Mouse (Mus musculus): ENCODE data around the gene 4921507P07Rik. TPM values are rescaled to one million over a fixed set of nuclear protein-coding genes. Genes with fewer than 3 reads are reported as not detected.

4921507P07Rik gene
- polyA plus RNA-seq, 1 experiment from 2014 or later = 0.44 TPM

DNA sequence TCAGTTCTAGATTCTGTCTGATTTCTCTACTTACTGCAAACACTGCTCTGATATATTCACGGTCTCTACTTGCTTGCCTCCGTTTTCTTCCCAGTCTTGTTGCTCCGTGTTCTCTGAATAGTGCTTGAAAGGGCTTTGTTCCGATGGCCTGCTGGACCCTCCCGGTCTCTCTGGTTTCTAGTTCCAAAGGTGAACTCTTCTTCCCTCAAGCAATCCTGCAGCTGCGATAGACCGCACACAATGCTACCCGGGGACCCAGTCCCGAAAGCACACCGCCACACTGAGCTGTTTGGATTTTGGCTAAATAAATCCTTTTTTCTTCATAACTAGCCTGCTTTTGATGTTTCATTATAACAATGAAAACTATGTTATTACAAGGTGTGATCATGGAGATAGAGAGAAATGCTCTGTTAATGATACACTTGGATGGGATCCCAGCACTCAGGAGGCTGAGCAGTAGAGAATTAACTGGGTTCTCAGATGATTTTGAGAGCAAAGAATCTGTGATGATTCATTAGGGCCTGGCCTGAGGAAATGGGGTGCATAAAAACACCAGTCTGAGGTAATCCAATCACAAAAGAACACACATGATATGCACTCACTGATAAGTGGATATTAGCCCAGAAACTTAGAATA is 72.1 kb downstream of the 4921507P07Rik start:
- no peaks in the 10 kb centered on the region for H3K9me3 ChIP-seq
- no peaks in the 10 kb centered on the region for H3K36me3 ChIP-seq
- no peak overlapping the region for H3K27ac ChIP-seq
- peaks cover 3% of the 10 kb centered on the region; the same call in 1 of the 2 replicates for H3K27me3 ChIP-seq (ENCODE audit: insufficient read depth, poor library complexity, severe bottlenecking)
- 0 out of 2 replicates have a peak, but pooled peaks cover 3% of the 10 kb centered on the region for H3K4me1 ChIP-seq
- H3K4me3 ChIP-seq = no peak overlapping the region
- WGBS = 92% methylated on average over 10 of the region's 10 CpGs
- peak; percentile 20 for DNase-seq (ENCODE audit: low spot score)

Small RNA genes within 50 kb of the gene (microRNA-seq; reads per million reads assigned to microRNA genes)
- not detected for gene Mir6371

Other genes with a start within 250 kb of the 4921507P07Rik start
- gene Osbpl3, start 140.4 kb downstream of the 4921507P07Rik start, polyA plus RNA-seq (2016; fragmentation: Nextera tagmentation; extraction: Ambion mirVana) = 8.0 and 13.4 TPM in 2 replicates
- gene Cycs, start 30.1 kb downstream of the 4921507P07Rik start, polyA plus RNA-seq (2016; fragmentation: Nextera tagmentation; extraction: Ambion mirVana) = 149 and 180 TPM in 2 replicates
- 0.33 TPM in 1 of 2 replicates, not detected in the other for gene Npvf, start 57.8 kb upstream of the 4921507P07Rik start, polyA plus RNA-seq (2016; fragmentation: Nextera tagmentation; extraction: Ambion mirVana)

Data from heart, embryonic 10.5 days (tissue).